Mouse (Mus musculus): ENCODE results near the gene Man1a2.

Gene Man1a2

DNA sequence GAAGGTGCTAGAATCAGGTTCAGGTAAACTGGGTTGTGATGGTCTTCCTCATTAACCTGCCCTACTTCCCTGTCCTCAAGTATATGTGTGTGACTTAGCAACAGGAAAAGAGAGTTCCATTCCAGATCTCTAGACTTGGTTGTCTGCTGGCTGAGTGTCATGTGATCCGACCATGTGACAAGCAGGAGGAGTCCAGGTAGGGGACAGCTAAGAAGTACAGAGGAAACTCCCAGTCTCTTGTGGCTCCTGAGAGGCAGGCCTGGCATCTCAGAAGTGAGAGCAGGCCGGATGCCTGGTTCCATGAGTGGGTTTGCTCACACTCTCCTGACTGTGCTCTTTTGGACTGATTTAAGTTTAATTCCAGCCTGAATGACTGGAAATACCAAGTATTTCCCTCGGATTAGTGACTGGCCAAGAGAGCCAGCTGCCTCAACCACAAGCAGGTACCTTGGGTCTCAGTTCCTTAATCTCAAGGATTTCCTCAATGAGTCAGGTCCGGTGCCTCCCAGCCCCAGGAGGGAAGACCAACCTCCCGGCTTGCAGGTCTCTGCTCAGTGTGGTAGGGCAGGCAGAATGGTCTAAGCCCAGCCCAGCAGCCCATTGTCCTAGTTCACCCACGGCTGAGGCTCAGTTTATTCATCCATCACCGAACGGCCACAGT, 170.1 kb downstream of the Man1a2 start:
- in situ Hi-C loops (cut with MboI, MseI): loop anchor here (10.0 kb wide), 1 partner anchor 670 kb away; no protein-coding TSS in a partner anchor
